ENCODE assay signal across 35 mouse cellular contexts in genomic region chr11:35385444-35385843, GRCm38 (mm10).
DNase-seq lines count a peak whose midpoint lies in the region; ATAC-seq lines count a peak whose summit lies in the region.
"Had no signal": no experiment of that assay in that cellular context is flagged by ENCODE, and none has a peak within 500 bp of the region (broad histone marks: within the 10 kb centered on the region; RNA-seq: fewer than 3 reads in every experiment).

No protein-coding gene starts in this region.

- no peak for ATAC-seq in hindbrain, embryonic 13.5 days (ENCODE audit: low FRiP score)
- peak; percentile 19; the same call in 1 of the 2 replicates for ATAC-seq in embryonic facial prominence, embryonic 12.5 days (ENCODE audit: insufficient number of reproducible peaks, insufficient read depth, low FRiP score, low TSS enrichment)
- no peak for ATAC-seq in limb, embryonic 12.5 days (ENCODE audit: insufficient number of reproducible peaks, insufficient read depth, low FRiP score, low TSS enrichment, low read depth)
- ATAC-seq: CD4-positive, CD25-positive, alpha-beta regulatory T cell, adult 4 months; forebrain, embryonic 15.5 days; hindbrain, embryonic 16.5 days; intestine, embryonic 15.5 days; midbrain, embryonic 16.5 days; Patski had no signal

- H3K9ac ChIP-seq in hindbrain, embryonic 13.5 days, result no peak overlapping the region
- no peak overlapping the region for H3K9ac ChIP-seq in embryonic facial prominence, embryonic 12.5 days
- H3K9ac ChIP-seq in limb, embryonic 12.5 days (replicated peaks), result no peak overlapping the region
- H3K9ac ChIP-seq: forebrain, embryonic 15.5 days; heart, embryonic 15.5 days; intestine, embryonic 15.5 days; limb, embryonic 15.5 days; liver, embryonic 14.5 days; lung, embryonic 15.5 days; neural tube, embryonic 13.5 days had no signal

- no peaks in the 10 kb centered on the region for H3K9me3 ChIP-seq in hindbrain, embryonic 10.5 days
- no peaks in the 10 kb centered on the region for H3K9me3 ChIP-seq in hindbrain, embryonic 13.5 days
- H3K9me3 ChIP-seq in embryonic facial prominence, embryonic 12.5 days, result no peaks in the 10 kb centered on the region
- no peaks in the 10 kb centered on the region for H3K9me3 ChIP-seq in limb, embryonic 12.5 days
- H3K9me3 ChIP-seq: forebrain, embryonic 15.5 days; heart, embryonic 15.5 days; intestine, embryonic 15.5 days; limb, embryonic 15.5 days; lung, embryonic 15.5 days; midbrain, embryonic 10.5 days; neural tube, embryonic 13.5 days had no signal

- no peak overlapping the region for H3K4me2 ChIP-seq in hindbrain, embryonic 13.5 days
- no peak overlapping the region for H3K4me2 ChIP-seq in embryonic facial prominence, embryonic 12.5 days (replicated peaks)
- peak overlapping the region; percentile 23 for H3K4me2 ChIP-seq in limb, embryonic 12.5 days
- H3K4me2 ChIP-seq: forebrain, embryonic 15.5 days; heart, embryonic 15.5 days; intestine, embryonic 15.5 days; limb, embryonic 15.5 days; lung, embryonic 15.5 days; neural tube, embryonic 13.5 days had no signal

- 22% methylated on average over 3 of the region's 3 CpGs for WGBS in hindbrain, embryonic 10.5 days
- WGBS in hindbrain, embryonic 13.5 days, result 43% methylated on average over 3 of the region's 3 CpGs
- WGBS in embryonic facial prominence, embryonic 12.5 days, result 13% methylated on average over 3 of the region's 3 CpGs
- 2% methylated on average over 3 of the region's 3 CpGs for WGBS in limb, embryonic 12.5 days

- no peak for DNase-seq in hindbrain, embryonic 10.5 days (ENCODE audit: low spot score)
- DNase-seq in embryo, embryonic 10 days (ENCODE audit: low spot score), result peak; percentile 53
- no peak for DNase-seq in lung, postnatal 25 days (ENCODE audit: low spot score)
- no peak for DNase-seq in heart, postnatal 4 days
- no peak for DNase-seq in adrenal gland, postnatal 25 days
- DNase-seq: adrenal gland, adult 2 months; cerebellum, adult 18-20 months; cerebellum, postnatal 14 days; gastrocnemius, postnatal 25 days; heart, adult 18-20 months; heart, postnatal 36 days; kidney, adult 9 months; kidney, postnatal 4 days; retina, postnatal 1 day; right cerebral cortex, postnatal 25 days; spleen, adult 18-20 months; thymus, postnatal 25 days had no signal

- H3K4me1 ChIP-seq in hindbrain, embryonic 10.5 days (replicated peaks), result peaks cover 34% of the 10 kb centered on the region
- H3K4me1 ChIP-seq in hindbrain, embryonic 13.5 days (replicated peaks), result no peaks in the 10 kb centered on the region
- H3K4me1 ChIP-seq in embryonic facial prominence, embryonic 12.5 days, result peaks cover 62% of the 10 kb centered on the region
- peaks cover 73% of the 10 kb centered on the region for H3K4me1 ChIP-seq in limb, embryonic 12.5 days (replicated peaks)
- H3K4me1 ChIP-seq: forebrain, embryonic 15.5 days; heart, embryonic 15.5 days had no signal

- 0 out of 2 replicates have a peak, but pooled peaks cover 4% of the 10 kb centered on the region for H3K27me3 ChIP-seq in hindbrain, embryonic 10.5 days (ENCODE audit: insufficient read depth, poor library complexity, severe bottlenecking)
- H3K27me3 ChIP-seq in hindbrain, embryonic 13.5 days, result 0 out of 2 replicates have a peak, but pooled peaks cover 13% of the 10 kb centered on the region
- no peaks in the 10 kb centered on the region for H3K27me3 ChIP-seq in embryonic facial prominence, embryonic 12.5 days
- H3K27me3 ChIP-seq in limb, embryonic 12.5 days, result no peaks in the 10 kb centered on the region
- H3K27me3 ChIP-seq: forebrain, embryonic 15.5 days; intestine, embryonic 15.5 days; limb, embryonic 15.5 days; lung, embryonic 15.5 days had no signal

- H3K36me3 ChIP-seq in hindbrain, embryonic 10.5 days, result no peaks in the 10 kb centered on the region
- H3K36me3 ChIP-seq in hindbrain, embryonic 13.5 days, result no peaks in the 10 kb centered on the region
- H3K36me3 ChIP-seq in embryonic facial prominence, embryonic 12.5 days, result no peaks in the 10 kb centered on the region
- H3K36me3 ChIP-seq in limb, embryonic 12.5 days, result no peaks in the 10 kb centered on the region
- H3K36me3 ChIP-seq: forebrain, embryonic 15.5 days; G1E; heart, embryonic 15.5 days; intestine, embryonic 15.5 days; limb, embryonic 15.5 days; lung, embryonic 15.5 days; midbrain, embryonic 10.5 days; neural tube, embryonic 13.5 days had no signal

- 0 out of 2 replicates have a peak overlapping the region, but pooled peaks have one; percentile 35 for H3K27ac ChIP-seq in hindbrain, embryonic 10.5 days
- no peak overlapping the region for H3K27ac ChIP-seq in hindbrain, embryonic 13.5 days
- peak overlapping the region; percentile 72; the same call in 1 of the 2 replicates for H3K27ac ChIP-seq in embryonic facial prominence, embryonic 12.5 days
- H3K27ac ChIP-seq in limb, embryonic 12.5 days, result peak overlapping the region; percentile 72
- H3K27ac ChIP-seq: forebrain, embryonic 15.5 days; heart, embryonic 15.5 days; intestine, embryonic 15.5 days; limb, embryonic 15.5 days; liver, embryonic 14.5 days; lung, embryonic 15.5 days; macrophage; midbrain, embryonic 10.5 days; neural tube, embryonic 13.5 days had no signal

- H3K4me3 ChIP-seq in hindbrain, embryonic 10.5 days, result no peak overlapping the region
- H3K4me3 ChIP-seq in hindbrain, embryonic 13.5 days, result no peak overlapping the region
- H3K4me3 ChIP-seq in embryonic facial prominence, embryonic 12.5 days, result no peak overlapping the region
- H3K4me3 ChIP-seq in limb, embryonic 12.5 days (replicated peaks), result no peak overlapping the region
- H3K4me3 ChIP-seq: forebrain, embryonic 15.5 days; heart, embryonic 15.5 days; intestine, embryonic 15.5 days; limb, embryonic 15.5 days; lung, embryonic 15.5 days; midbrain, embryonic 10.5 days; myocyte; neural tube, embryonic 13.5 days had no signal
